Mouse (Mus musculus) gastrocnemius, postnatal 4 days (tissue): ENCODE results near the gene Olfr1373. TPM values are rescaled to one million over a fixed set of nuclear protein-coding genes. Genes with fewer than 3 reads are reported as not detected.
"Not testable (repeated sequence)": the region's sequence is repeated elsewhere in the genome, so short reads cannot be mapped to it uniquely, and the experiment has no call there.

ENCODE experiments used
- DNase-seq, 2 experiments: peaks; one replicate each; pipeline ENCODE4 v3.0.0; 2021 to 2022; ENCODE audit warnings: low spot score in 2 of 2, mixed read lengths in 2 of 2
- long read RNA-seq, 2 experiments: library from polyadenylated mRNA; stranded (forward); transcript quantifications; one replicate each; pipeline ENCODE4 v2.0.0; 2021
- total RNA-seq, 2 experiments: library from RNA; stranded (reverse); gene quantifications; 2 replicates each; pipeline ENCODE4 v1.2.3; 2021

Gene Olfr1373
- total RNA-seq: not detected
- long read RNA-seq, experiment 1: 0 reads
- long read RNA-seq, experiment 2: 0 reads

DNA sequence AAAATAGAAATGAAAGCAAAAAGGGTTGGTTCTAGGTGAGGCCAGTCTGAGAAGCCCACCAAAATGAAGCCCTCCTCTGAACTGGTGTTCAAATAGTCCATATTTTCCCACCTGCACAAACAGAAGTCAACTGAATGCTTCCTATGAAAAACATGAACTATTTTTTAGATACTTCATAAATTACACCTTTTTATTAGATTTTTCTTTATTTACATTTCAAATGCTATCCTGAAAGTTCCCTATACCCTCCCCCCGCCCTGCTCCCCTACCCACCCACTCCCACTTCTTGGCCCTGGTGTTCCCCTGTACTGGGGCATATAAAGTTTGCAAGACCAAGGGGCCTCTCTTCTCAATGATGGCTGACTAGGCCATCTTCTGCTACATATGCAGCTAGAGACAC, at the start of gene Olfr1373:
Gene Olfr1373 (minus strand): TSS at position 101 of the 400 bp plus-strand sequence.
- not testable (repeated sequence) for DNase-seq

DNA sequence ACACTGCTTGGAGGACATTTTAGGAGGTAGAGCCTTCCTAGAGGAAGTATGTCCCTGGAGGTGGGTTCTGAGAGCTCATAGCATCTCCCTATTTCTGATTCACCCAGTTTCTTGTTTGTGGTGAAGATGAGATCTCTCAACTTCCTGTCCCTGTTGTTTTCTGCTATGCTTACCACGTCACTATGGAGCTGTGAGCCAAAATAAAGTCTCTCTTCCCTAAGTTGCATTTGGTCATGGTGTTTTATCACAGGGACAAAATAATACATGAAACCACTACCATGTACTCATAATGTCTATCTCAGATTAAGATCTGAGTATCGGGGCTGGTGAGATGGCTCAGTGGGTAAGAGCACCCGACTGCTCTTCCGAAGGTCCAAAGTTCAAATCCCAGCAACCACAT, 35.3 kb upstream of the Olfr1373 start:
- DNase-seq: not testable (repeated sequence)

DNA sequence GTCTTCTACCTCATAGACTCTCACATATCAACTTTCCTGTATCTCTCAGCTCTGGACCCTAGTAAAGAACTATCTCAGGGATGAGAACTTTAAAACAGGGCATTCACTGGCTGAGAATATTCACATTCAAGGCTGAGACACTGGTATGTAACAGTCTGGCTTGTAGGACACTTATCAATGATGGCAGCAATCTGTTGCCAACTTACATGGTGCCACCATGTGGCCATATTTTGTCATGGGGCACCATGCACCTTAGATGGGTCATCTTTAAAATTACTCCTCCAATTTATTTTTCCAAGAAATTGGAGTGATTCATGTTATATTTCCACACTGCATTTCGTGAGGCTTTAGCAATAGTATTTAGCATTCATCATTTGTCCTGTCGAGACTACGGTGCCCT, 34.6 kb upstream of the Olfr1373 start:
- not testable (repeated sequence) for DNase-seq

DNA sequence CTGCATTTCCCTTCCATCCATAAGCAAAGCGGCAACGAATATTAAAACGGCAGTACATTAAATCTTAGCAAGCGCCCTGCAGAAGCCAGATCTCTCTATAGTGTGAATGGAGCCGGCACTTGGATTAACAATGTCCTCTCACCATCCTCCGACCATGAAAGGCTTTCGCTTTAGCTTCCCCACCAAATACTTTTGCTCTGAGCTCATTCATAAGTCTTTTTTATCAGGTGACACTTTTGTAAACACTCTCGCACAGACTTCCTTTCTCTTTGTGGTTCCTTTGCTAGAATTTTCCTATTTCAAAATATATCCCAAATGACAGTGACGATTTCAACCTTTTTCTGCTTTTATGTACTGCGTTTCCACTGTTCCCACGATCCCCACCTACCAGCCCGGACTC, 23.1 kb upstream of the Olfr1373 start:
- DNase-seq: no peak

DNA sequence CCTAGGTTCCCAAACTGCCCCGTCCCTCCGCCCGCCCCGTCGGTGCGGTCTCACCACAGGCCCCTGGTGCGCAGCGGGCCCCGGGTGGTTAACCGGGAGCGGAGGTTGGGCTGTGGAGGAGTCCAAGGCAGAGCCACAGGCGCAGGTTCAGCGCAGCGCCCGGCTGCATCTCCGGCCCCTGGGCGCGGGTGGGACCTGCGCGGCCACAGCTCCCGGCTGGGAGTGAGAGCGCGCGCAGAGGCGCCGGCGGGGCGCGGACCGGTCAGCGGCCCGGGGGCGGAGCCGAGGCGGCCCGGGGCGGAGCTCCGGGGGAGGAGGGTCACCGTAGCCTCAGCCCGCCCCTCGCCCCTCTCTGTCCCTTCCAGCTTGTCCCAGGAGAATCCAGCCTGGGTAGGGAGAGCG, 22.6 kb upstream of the Olfr1373 start:
- not testable (repeated sequence) for DNase-seq

DNA sequence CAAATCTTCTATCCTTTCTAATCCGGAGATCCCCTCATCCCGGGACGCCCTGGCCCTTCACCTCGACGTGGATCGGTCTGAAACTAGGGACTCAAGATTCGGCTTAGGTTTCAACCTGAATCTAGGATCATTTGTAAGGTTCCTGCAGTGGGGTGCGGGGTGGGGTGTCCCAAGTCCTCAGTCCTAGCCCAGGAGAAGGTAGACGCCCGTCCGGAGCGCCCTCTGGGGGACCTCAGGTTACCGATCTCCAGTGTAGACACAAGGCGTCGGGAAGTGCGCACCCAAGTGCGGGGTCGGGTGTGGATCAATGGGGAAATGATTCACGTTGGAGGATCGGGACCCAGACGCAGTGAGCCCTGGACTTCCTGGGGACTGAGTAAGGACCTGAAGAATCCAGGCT, 21.8 kb upstream of the Olfr1373 start:
- no peak for DNase-seq

DNA sequence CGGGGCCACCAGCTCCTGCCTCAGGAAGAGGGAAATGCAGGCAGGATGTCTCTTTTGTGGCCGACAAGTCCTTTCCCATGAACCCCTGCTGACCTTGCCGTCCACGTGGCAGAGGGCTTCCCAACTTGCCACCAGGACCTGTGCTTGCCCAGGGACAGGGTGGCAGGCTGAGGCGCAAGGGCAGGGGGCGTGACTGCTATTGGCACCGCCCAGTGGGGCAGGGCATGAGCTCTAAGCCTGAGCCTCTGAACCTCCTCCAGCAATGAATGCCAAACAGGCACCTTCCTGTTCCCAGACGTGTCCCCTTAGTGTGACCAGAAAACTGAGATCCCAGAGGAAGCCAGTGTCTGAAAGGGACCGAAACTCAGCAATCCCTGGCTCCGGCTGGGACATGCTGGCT, 18.6 kb upstream of the Olfr1373 start:
- no peak for DNase-seq

GRCm38 (mm10) chr11:52143675-52144074, 1.7 kb downstream of the Olfr1373 start:
- DNase-seq: not testable (repeated sequence)

GRCm38 (mm10) chr11:52130451-52131068, 14.8 kb downstream of the Olfr1373 start:
- no peak for DNase-seq

- no peak for DNase-seq
Observed at GRCm38 (mm10) chr11:52129621-52130450, 15.5 kb downstream of the Olfr1373 start.

- DNase-seq: no peak
Observed at GRCm38 (mm10) chr11:52129171-52129570, 16.2 kb downstream of the Olfr1373 start.

DNA sequence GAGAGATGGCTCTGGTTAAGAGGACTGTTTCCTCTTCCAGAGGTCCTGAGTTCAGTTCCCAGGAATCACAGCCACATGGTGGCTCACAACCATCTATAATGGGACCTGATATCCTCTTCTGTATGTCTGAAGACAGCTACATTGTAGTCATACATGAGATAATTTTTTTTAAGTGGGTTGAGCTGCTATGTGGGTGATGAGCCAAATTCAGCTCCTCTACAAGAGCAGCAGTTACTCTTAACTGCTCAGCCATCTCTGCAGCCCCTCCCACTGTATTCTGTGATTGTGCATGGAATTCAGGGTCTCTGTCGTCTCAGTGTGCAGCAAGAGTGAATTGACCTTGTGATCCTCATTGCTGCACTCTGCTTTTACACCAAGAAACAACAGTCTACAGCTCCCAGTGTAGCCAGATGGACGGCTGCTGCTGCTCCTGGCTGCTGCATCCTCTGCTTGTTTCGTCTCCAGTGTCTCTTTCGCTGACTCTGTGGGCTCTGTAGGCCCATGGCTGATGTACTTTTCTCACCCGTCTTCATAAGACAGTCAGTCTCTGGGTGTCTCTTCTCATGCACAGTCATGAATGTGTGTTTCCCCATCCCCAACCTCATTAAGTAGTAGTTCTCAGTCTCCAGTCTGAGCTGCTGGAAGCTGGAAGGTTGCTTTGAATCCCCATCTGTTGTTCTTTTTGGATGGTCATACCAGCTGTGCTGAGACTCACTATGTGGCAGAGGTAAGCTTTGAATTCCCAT, 16.8 kb downstream of the Olfr1373 start:
- no peak for DNase-seq

DNA sequence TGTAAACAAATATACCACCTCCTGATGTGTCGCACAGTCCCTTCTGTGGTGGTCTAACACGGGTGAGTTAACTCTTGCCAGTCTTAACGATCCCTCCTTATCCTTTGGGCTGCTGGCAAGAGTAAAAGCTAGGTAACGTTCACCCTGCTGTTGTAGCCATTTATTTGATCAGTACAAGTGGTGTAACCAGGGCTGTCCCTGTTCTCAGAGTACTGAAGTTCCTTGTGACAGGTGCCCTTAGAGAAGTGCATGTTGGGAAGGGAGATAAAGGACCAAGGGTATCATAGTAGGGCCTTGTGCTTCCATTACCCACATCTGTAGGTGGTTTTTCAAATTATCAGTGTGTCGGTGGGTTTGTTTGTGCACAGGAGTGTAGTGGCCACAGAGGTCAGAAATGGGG, 17.6 kb downstream of the Olfr1373 start:
- DNase-seq: no peak

DNA sequence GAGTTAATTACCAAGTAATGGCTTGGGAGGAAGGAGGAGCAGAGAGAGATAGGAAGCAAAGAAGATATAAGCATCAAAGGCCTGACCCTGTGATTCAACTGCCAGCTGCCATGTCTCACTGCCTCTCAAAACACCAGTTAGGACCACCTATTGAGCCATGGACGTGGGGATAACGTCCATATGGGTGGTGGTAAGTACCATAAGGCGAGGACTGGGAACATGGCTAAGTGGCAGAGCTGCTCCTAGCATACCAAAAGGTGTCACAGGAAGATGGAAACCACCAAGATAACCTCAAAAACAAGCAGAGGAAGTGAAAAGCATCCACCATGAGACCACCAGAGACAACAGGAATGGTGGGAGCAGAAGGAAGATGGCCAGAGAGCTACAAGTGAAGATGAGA, 18.2 kb downstream of the Olfr1373 start:
- no peak for DNase-seq

DNA sequence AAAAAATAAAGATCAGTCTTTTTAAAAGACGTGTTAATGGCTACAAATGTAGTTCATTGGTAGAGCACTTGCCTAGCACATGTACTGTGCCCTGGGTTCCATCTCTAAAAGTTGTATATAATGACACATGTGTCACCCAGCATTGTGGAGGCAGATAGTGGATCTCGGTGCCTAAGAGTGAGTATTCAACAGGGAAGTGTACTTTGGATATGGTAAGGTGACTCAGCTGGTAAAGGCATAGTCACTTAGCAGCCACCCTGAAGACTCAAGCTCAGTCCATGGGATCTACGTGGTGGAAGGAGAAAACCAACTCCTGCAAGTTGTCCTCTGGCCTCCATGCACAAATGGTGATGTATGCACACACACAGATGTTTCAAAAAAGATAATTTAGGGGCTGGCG, 20.9 kb downstream of the Olfr1373 start:
- DNase-seq: no peak

DNA sequence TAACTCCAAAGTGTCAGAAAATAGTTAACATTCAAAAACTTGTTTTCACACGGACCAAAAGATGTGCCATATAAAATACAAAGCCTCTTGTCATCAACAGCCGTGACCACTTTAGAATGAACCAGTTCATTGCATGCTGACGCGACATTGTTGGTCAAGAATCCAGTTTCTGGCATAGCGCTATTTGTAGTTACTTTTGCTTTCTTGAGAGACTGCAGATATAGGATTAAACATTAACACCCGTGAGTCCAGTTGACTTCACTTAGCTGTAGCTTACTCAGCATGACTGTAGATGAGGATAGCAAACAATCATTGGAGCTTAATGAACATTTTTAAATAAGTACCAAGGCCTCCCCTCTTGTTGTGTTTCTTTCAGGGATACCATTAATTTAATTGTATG, 23.3 kb downstream of the Olfr1373 start:
- no peak for DNase-seq

GRCm38 (mm10) chr11:52120415-52120814, 24.9 kb downstream of the Olfr1373 start:
- DNase-seq: not testable (repeated sequence)

GRCm38 (mm10) chr11:52117156-52117555, 28.2 kb downstream of the Olfr1373 start:
- no peak for DNase-seq

DNA sequence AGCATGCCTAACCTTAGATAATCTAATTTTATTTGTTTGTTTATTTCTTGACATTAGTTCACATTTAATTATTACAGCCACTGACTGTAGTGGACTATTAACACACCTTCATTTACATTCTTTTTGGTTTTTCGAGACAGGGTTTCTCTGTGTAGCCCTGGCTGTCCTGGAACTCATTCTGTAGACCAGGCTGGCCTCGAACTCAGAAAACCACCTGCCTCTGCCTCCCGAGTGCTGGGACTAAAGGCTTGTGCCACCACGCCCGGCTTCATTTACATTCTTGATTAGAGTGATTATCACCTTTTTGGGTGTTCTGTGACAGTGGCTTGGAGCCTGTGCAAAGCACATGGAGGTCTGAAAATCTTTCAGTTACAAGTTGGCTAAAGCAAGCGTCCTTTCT, 29.2 kb downstream of the Olfr1373 start:
- not testable (repeated sequence) for DNase-seq

DNA sequence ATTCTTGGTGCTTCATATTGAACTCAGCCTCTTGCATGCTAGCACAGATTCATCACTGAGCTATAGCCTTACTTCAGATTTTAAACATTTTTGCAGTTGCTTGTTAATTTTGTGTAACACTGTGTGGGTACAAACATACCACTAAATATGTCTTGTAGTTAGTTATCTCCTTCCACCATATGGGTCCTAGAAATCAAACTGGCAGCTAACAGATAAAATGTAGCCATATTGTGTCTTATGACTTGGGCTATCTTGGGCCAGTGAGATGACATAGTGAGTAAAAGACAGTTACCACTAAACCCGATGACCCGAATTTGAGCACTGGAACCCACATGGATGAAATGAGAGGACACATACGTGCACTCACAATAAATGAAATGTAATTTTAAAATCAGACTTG, 29.8 kb downstream of the Olfr1373 start:
- DNase-seq: no peak

DNA sequence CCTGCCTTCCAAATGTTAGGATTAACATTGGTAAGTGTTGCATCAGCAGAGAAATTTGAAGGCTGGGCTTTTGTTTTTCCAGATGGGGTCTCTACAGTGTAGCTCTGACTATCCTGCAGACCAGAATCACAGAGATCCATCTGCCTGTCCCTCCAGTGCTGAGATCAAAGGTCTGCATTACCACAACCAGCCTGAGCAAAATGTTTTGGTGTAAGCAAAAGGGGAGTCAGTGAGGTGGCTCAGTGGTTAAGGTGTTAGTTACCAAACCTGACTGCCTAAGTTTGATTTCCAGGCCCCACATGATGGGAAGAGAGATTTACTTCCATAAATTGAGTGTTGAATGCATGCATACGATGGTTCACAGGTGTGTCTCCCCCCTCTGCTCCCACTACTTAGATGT, 35.9 kb downstream of the Olfr1373 start:
- DNase-seq: no peak

DNA sequence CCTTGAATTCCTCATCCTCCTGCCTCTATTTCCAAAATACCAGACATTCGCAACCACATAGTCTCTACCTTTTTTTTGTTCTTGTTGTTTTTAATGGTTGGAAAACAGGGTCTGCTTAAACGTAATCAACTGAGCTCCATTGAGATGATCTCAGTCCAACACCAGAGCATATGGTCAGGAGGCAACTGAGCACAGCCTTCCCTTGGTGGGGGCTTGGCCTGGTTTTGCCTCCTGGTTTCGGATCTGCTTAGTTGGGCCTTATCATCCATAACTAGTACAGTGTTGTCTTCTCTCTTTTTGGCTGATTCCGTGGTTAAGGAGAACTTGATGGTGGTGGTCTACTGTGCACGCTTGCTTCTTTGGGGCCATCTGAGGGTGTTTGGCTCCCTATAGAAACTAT, 36.5 kb downstream of the Olfr1373 start:
- no peak for DNase-seq
